Mouse (Mus musculus) MEL (cell line): ENCODE measurements around the gene Ppp2r5a. TPM values are rescaled to one million over a fixed set of nuclear protein-coding genes. Genes with fewer than 3 reads are reported as not detected.

Experiments
- DNase-seq: peaks from one replicate; pipeline ENCODE4 v3.0.0; 2011; ENCODE audit warnings: low read depth, low spot score
- H3K27ac ChIP-seq: 2 replicates; pipeline ENCODE4 v1.5.1; 2012; ENCODE audit warnings: low read depth, mild to moderate bottlenecking, control low read depth, low read length, moderate library complexity; ENCODE audit not compliant: control insufficient read depth
- H3K27me3 ChIP-seq, 2 experiments: fragments of 150-350 bp in 1 of 2; sonication (generic) in 1 of 2; 2 replicates each; pipeline ENCODE4 v1.6.1; 2012; ENCODE audit warnings: low read length in 2 of 2, mild to moderate bottlenecking in 2 of 2, improper control_type of control experiment in 1 of 2, moderate library complexity in 1 of 2; ENCODE audit not compliant: insufficient read depth in 2 of 2, control insufficient read depth in 1 of 2
- H3K36me3 ChIP-seq, 2 experiments: 2 replicates each; pipeline ENCODE4 v1.6.1; 2012 to 2014; ENCODE audit warnings: low read length in 2 of 2, improper control_type of control experiment in 1 of 2, inconsistent platforms in 1 of 2, mild to moderate bottlenecking in 1 of 2; ENCODE audit not compliant: insufficient read depth in 2 of 2, control insufficient read depth in 1 of 2
- H3K4me1 ChIP-seq, 2 experiments: fragments of 150-350 bp in 1 of 2; sonication (generic) in 1 of 2; 2 replicates each; pipeline ENCODE4 v1.6.1; 2012; ENCODE audit warnings: low read length in 2 of 2, improper control_type of control experiment in 1 of 2, mild to moderate bottlenecking in 1 of 2; ENCODE audit not compliant: insufficient read depth in 2 of 2, control insufficient read depth in 1 of 2
- H3K4me3 ChIP-seq, 2 experiments: fragments of 150-350 bp in 1 of 2; sonication (generic) in 1 of 2; 2 replicates each; pipeline ENCODE4 v1.5.1; 2012; ENCODE audit warnings: low read depth in 2 of 2, low read length in 2 of 2, mild to moderate bottlenecking in 2 of 2, moderate library complexity in 2 of 2, control low read depth in 1 of 2, improper control_type of control experiment in 1 of 2; ENCODE audit not compliant: control insufficient read depth in 1 of 2, insufficient read depth in 1 of 2
- H3K79me2 ChIP-seq: 2 replicates; pipeline ENCODE4 v1.6.1; 2012; ENCODE audit warnings: mild to moderate bottlenecking, low read length, moderate library complexity; ENCODE audit not compliant: control insufficient read depth, poor library complexity, insufficient read depth
- H3K9ac ChIP-seq: 2 replicates; pipeline ENCODE4 v1.6.1; 2012; ENCODE audit warnings: low read depth, mild to moderate bottlenecking, control low read depth, low read length, moderate library complexity; ENCODE audit not compliant: control insufficient read depth, poor library complexity, severe bottlenecking
- H3K9me3 ChIP-seq: fragments of 150-350 bp; sonication (generic); replicated peaks from 2 replicates; pipeline ENCODE4 v1.6.1; 2012; ENCODE audit warnings: mild to moderate bottlenecking, low read length, improper control_type of control experiment, moderate library complexity; ENCODE audit not compliant: insufficient read depth
- CTCF ChIP-seq, 3 experiments: IDR thresholded peaks in 2 of 3; conservative IDR thresholded peaks in 1 of 3; 2 replicates each; pipeline ENCODE4 v1.5.1; 2011 to 2012; ENCODE audit warnings: low read length in 3 of 3, low read depth in 2 of 3, mild to moderate bottlenecking in 2 of 3, improper control_type of control experiment in 1 of 3, inconsistent platforms in 1 of 3, mixed read lengths in 1 of 3, moderate library complexity in 1 of 3; ENCODE audit not compliant: control insufficient read depth in 1 of 3, insufficient read depth in 1 of 3, poor library complexity in 1 of 3, severe bottlenecking in 1 of 3
- ELF1 ChIP-seq: IDR thresholded peaks from 2 replicates; pipeline ENCODE4 v1.6.1; 2014; ENCODE audit warnings: low read depth, mild to moderate bottlenecking, inconsistent platforms, low read length, improper control_type of control experiment, moderate library complexity
- EP300 ChIP-seq, 2 experiments: IDR thresholded peaks; 2 replicates each; pipeline ENCODE4 v1.6.1; 2011; ENCODE audit warnings: improper control_type of control experiment in 2 of 2, low read length in 2 of 2, low read depth in 1 of 2, mild to moderate bottlenecking in 1 of 2
- HCFC1 ChIP-seq: IDR thresholded peaks from 2 replicates; pipeline ENCODE4 v1.6.1; 2012; ENCODE audit warnings: low read depth, mild to moderate bottlenecking, inconsistent platforms, low read length, improper control_type of control experiment, moderate library complexity
- MXI1 ChIP-seq: IDR thresholded peaks from 2 replicates; pipeline ENCODE4 v1.6.1; 2011; ENCODE audit warnings: mild to moderate bottlenecking, low read depth, low read length, improper control_type of control experiment
- POLR2A ChIP-seq, 2 experiments: IDR thresholded peaks; 2 replicates each; pipeline ENCODE4 v1.6.1; 2011 to 2012; ENCODE audit warnings: low read length in 2 of 2, mild to moderate bottlenecking in 2 of 2, control low read depth in 1 of 2, improper control_type of control experiment in 1 of 2, low read depth in 1 of 2, moderate library complexity in 1 of 2; ENCODE audit not compliant: control insufficient read depth in 1 of 2, insufficient read depth in 1 of 2, poor library complexity in 1 of 2
- POLR2AphosphoS2 ChIP-seq: IDR thresholded peaks from 2 replicates; pipeline ENCODE4 v1.6.1; 2011; ENCODE audit warnings: low read length, improper control_type of control experiment
- POLR2AphosphoS5 ChIP-seq: IDR thresholded peaks from 2 replicates; pipeline ENCODE4 v1.6.1; 2012; ENCODE audit warnings: low read depth, borderline replicate concordance, mild to moderate bottlenecking, inconsistent platforms, low read length, moderate library complexity, mixed read lengths
- RAD21 ChIP-seq: IDR thresholded peaks from 2 replicates; pipeline ENCODE4 v1.6.1; 2011; ENCODE audit warnings: mild to moderate bottlenecking, low read depth, low read length, improper control_type of control experiment
- SMC3 ChIP-seq: IDR thresholded peaks from 2 replicates; pipeline ENCODE4 v1.6.1; 2011; ENCODE audit warnings: low read depth, low read length, improper control_type of control experiment
- TAL1 ChIP-seq: IDR thresholded peaks from 2 replicates; pipeline ENCODE4 v1.6.1; 2012; ENCODE audit warnings: mild to moderate bottlenecking, inconsistent platforms, low read length, moderate library complexity, mixed read lengths
- TBP ChIP-seq: IDR thresholded peaks from 2 replicates; pipeline ENCODE4 v1.8.0; 2011; ENCODE audit warnings: low read depth, low read length, improper control_type of control experiment
- ZKSCAN1 ChIP-seq: IDR thresholded peaks from 2 replicates; pipeline ENCODE4 v1.6.1; 2012; ENCODE audit warnings: low read depth, mild to moderate bottlenecking, inconsistent platforms, low read length, improper control_type of control experiment, moderate library complexity
- ZNF384 ChIP-seq: IDR thresholded peaks from 2 replicates; pipeline ENCODE4 v1.6.1; 2012; ENCODE audit warnings: low read depth, mild to moderate bottlenecking, inconsistent platforms, low read length, improper control_type of control experiment
- polyA plus RNA-seq, 2 experiments: library from polyadenylated mRNA; stranded (reverse) in 1 of 2; unstranded in 1 of 2; fragments of >175 nt in 1 of 2; fragments of >200 nt in 1 of 2; gene quantifications; 2 replicates each; pipeline versions ENCODE4 v1.2.1 to v1.2.4; 2012; ENCODE audit warnings: low replicate concordance in 2 of 2, low read depth in 1 of 2; ENCODE audit not compliant: insufficient read length in 2 of 2, insufficient read depth in 1 of 2, missing spikeins in 1 of 2
- total RNA-seq: library from RNA; depleted of rRNA; stranded (reverse); fragments of 300-350 nt; gene quantifications from 2 replicates; pipeline ENCODE4 v1.2.3, GENCODE M21; 2012

Ppp2r5a gene
- total and polyA plus RNA-seq, 3 experiments = 46.6 to 48.6 TPM; not detected in 1

DNA sequence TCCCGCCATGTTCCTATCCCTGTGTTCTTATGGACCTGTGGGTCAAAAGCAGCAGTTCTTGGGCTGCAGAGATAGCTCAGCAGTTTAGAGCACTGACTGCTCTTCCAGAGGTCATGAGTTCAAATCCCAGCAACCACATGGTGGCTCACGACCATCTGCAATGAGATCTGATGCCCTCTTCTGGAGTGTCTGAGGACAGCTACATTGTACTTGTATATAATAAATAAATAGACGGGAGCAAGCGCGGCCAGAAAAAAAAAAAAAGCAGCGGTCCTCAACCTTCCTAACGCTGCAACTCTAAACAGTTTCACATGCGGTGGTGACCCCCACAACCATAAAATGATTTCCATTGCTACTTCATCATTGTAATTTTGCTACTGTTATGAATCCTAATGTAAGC is 86.3 kb downstream of the Ppp2r5a start:
- no peaks in the 10 kb centered on the region for H3K9me3 ChIP-seq
- H3K27me3 ChIP-seq = no peaks in the 10 kb centered on the region
- no peak for TF ChIP-seq ZKSCAN1
- no peak for TF ChIP-seq HCFC1
- peak; percentile 52; the same call in 1 of the 2 replicates for TF ChIP-seq ZNF384
- TF ChIP-seq, all 39 proteins: peak for 1
- no peak overlapping the region; the same call in 1 of the 2 replicates for H3K9ac ChIP-seq
- H3K27ac ChIP-seq = no peak overlapping the region
- DNase-seq = no peak
- H3K79me2 ChIP-seq = peaks cover 1% of the 10 kb centered on the region; the same call in 1 of the 2 replicates
- H3K36me3 ChIP-seq = no peaks in the 10 kb centered on the region; a peak in 1 of 4 replicates
- H3K4me3 ChIP-seq = peak overlapping the region; percentile 51 to 92
- H3K4me1 ChIP-seq = peaks cover 0 to 17% of the 10 kb centered on the region in 2 experiments; a peak in 3 of 4 replicates

DNA sequence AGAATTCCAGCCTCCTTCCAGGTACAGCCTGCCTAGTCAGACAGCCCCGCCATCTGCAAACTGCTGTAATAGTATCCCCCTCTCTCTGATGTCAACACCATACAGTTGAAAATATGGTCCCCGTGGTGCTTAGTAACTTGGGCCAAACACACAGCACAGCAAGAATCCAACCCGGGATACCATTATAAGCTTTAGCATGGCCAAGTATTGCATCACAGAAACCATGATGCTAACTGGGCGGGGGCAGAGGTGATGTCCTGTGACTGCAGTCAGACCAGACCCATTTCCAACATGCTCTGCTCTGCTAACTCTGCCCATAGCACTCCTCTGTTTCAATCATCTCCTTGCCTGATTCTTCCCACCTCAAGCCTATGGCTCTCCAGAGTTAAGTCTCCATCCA is 89.1 kb downstream of the Ppp2r5a start:
- no peak overlapping the region for H3K4me3 ChIP-seq
- peaks cover 0 to 16% of the 10 kb centered on the region in 2 experiments; a peak in 3 of 4 replicates for H3K4me1 ChIP-seq
- no peaks in the 10 kb centered on the region; a peak in 1 of 4 replicates for H3K36me3 ChIP-seq
- no peak overlapping the region for H3K9ac ChIP-seq
- DNase-seq = no peak
- H3K9me3 ChIP-seq = no peaks in the 10 kb centered on the region
- H3K27me3 ChIP-seq = no peaks in the 10 kb centered on the region
- no peak overlapping the region for H3K27ac ChIP-seq
- H3K79me2 ChIP-seq = peaks cover 1% of the 10 kb centered on the region; the same call in 1 of the 2 replicates
- TF ChIP-seq POLR2AphosphoS2 (no peak), ELF1 (no peak), ZNF384 (no peak), POLR2AphosphoS5 (no peak), POLR2A (IDR thresholded peaks at IDR 0.05; ENCODE audit: control insufficient read depth in 1 of 2, insufficient read depth in 1 of 2, low read depth in 1 of 2, low read length in 2 of 2, poor library complexity in 1 of 2) (no peak), SMC3 (no peak), CTCF (IDR thresholded peaks at IDR 0.05 in 2 of 3, conservative IDR thresholded peaks at IDR 0.05 in 1 of 3; ENCODE audit: control insufficient read depth in 1 of 3, insufficient read depth in 1 of 3, low read depth in 2 of 3, low read length in 3 of 3, poor library complexity in 1 of 3, severe bottlenecking in 1 of 3) (no peak), EP300 (IDR thresholded peaks at IDR 0.05; ENCODE audit: low read depth in 1 of 2, low read length in 2 of 2) (no peak), TAL1 (no peak), RAD21 (no peak), MXI1 (no peak)

DNA sequence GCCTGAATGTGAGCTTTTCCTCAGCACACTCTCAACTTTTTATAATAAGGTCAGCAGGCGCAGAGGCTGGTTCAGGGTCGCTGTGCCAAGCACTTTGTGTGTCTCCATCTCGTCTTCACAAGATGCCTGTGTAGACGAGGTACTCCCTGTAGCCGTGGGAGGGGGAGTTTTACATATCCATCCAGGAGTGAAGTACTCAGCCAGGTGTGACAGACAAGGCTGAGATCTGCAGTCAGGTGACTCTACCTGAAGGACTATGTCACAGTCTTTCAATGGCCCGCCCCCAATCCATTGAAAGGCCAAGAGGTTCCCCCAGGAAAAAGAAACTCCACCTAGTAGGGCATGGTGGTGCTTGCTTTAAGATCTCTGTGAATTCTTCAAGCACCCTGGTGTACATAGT is 89.9 kb downstream of the Ppp2r5a start:
- H3K79me2 ChIP-seq = peaks cover 1% of the 10 kb centered on the region; the same call in 1 of the 2 replicates
- no peak for TF ChIP-seq TBP
- no peak for TF ChIP-seq POLR2AphosphoS2
- TF ChIP-seq, all 39 proteins: peak for 0
- Histone ChIP-seq H3K27me3 (no peaks in the 10 kb centered on the region), H3K9ac (peak overlapping the region; percentile 70), H3K4me1 (peaks cover 0 to 9% of the 10 kb centered on the region in 2 experiments; a peak in 3 of 4 replicates), H3K4me3 (peak overlapping the region; percentile 67 to 92), H3K36me3 (no peaks in the 10 kb centered on the region; a peak in 1 of 4 replicates), H3K9me3 (no peaks in the 10 kb centered on the region), H3K27ac (no peak overlapping the region)
- DNase-seq = no peak
